Mouse (Mus musculus): ENCODE measurements around the gene Sox13.
"Not testable (repeated sequence)": the region's sequence is repeated elsewhere in the genome, so short reads cannot be mapped to it uniquely, and the experiment has no call there.

Gene Sox13

DNA sequence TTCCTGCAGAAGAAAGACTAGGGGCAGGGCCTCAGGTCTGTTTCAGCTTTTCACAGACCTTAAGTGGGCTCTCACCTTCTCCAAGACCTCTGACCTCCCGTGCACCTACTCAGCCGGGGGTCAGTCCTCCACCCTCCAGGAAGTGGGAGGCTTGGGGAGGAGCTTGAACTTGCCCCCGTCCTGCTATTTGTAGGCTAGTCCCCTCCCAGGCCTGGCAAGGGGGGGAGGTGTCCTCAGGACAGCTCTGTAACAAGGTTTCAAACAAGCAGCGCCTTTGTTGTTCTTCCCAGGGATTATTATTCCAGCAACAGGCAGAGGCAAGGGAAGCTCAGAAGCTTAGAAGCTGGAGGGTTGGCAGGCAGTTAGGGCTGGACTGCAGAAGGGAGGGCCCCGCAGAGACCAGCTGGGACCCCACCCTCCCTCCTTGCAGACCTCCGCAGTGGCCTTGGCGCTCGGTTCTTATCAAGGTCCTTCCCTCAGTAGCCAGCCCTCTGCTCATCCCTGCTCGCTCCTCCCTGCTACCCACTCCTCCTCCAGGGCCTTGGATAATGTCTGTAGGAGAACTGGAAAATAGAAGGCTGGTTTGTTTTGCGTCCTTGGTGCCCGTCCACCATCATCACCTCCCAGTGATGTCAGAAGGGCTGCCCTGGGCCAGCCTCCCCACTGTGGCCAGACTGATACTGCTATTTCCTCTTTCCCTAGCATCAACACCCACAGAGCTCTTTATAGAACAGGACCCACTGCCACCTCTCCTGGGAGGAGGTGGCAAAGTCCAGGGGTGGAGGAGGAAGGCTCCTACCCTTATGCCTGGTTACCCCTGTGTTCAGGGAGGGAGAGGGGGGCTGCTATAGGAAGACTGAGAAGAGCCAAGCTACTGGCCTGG, 56.3 kb downstream of the Sox13 start:
- no peak for DNase-seq (ENCODE audit: low spot score in 2 of 2)

DNA sequence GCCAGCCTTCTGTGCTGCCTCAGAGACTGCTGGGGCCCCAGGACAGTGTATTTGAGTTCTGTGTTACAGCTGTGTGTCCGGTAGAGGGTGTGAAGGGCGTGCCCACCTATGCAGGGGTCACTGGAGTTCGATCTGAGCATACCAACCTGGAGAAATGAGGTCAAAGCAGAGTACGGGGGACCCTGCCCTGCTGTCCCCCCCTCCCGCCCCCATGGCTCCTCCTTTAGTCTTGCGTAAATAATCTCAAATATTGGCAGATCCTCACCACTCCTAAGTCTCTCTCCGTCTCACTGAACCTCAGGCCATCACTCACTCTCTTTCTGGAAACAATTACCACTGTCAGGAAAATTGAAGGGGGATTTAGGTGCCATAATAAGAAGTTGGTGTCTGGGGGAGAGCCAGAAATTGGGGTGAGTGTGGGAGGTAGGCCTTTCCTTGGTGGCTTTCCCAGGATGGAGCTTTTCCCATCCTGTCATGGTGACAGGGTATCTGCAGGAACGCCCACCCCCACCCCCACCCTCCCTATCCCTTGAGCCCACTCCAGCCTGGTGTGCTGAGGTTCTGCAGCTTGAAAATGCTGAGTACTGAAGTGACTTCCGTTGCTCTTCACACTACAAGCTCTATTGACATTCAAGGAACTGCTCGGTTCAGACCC, 57.1 kb downstream of the Sox13 start:
- no peak for DNase-seq (ENCODE audit: low spot score in 2 of 2)

DNA sequence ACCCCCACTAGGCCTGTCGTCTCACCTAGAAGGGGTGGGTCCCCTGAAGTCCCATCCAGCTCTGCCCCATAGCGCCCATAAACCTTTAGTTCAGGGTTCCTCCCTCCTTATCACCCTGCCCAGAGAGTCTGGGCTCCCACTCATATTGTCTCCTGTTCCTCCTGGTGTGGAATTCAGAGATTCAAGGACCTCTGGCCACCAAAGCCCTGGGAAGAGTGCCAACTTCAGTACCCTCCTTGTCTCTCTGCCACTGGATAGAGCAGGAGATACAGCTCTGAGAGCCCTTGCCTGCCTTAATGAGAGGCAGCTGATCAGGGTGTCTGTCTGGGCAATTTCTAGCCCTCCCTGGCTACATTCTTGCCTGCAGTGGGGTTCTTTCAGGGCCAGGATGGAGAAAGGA, 59.3 kb downstream of the Sox13 start:
- no peak for DNase-seq (ENCODE audit: low spot score in 2 of 2)

DNA sequence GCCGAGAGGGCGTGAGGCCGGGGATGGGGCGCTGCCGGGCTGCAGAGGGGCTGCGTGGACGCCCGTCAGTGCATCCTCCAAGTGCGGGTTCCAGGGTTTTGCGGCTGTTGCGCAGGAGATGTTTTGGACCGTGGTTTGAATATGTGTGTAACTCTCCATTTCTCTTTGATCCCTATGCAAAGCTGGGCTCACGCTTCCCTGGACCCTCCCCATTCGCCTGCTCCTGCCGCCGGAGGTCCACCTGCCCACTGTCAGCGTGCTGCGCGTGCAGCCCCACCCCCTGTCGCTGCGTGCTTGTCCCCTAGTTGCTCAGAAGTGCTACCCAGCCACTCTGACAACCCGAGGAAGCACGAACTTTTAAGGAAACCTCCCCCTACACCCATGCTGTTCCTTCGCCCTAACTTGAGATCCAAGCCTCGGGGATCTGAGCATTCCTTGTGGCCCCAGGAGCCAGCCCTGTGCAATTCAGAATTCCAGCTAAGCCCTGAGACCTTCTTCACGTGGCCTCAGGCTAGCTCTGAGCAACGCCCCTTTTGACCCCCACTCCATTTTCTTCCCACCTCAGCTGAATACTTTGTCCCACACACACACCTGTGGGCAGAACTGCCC, 60.1 kb downstream of the Sox13 start:
- DNase-seq (ENCODE audit: low spot score in 2 of 2) = no peak

DNA sequence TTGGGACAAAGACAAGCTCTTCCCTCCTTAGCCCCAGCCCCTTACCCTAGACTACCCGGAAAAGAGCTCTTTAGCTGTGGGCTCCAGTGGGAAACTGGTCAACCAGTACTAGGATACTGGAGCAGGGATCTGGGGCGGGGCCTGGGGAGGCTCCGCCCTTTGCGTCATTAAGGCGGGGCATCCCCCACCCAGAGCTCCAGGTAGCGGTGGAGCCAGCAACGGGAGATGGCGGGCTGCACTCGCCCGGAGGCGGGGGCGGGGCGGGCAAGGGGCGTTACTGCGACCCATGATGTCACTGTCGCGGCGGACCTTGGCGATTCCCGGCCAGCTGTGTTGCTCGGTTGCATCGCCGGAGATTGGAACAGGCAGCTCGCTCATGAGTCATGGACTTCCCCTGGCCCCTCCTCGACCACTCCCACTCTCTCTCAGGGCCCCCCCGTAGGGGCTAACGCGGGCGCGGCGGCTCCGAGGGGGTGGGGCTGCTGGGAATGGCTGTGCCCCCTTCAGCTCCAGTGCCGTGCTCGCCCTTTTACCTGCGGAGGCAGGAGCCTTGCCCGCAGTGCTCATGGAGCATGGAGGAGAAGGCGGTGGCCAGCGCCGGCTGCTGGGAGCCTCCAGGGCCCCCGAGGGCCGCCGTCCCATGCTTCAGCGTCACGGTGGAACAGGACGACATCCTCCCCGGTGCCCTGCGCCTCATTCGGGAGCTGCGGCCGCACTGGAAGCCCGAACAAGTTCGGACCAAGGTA, 60.7 kb downstream of the Sox13 start, which contains the start of gene Etnk2:
TSS of gene Etnk2 (plus strand) at position 297 of the 746 bp plus-strand sequence.
- DNase-seq (ENCODE audit: low spot score in 2 of 2) = peak in 1 of 2 experiments; percentile 63

DNA sequence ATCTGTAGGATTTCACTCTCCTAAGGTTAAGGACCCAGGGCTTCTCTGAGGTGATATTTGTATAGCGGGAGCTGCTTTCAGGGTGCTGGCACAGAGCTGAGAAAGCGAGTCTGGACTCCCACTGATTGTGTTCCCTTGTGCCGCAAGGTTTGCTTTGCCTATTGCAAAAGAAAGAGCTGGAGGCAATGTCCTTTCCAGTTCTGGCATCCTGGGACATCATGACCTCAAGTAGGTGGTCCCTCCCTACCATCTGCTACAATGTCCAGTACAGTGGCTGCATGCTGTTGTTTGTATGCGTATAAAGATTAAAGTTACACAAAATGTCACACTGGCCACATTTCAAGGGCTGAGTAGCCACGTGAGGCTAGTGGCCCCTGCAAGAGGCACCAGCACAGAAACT, 62.1 kb downstream of the Sox13 start:
- DNase-seq (ENCODE audit: low spot score in 2 of 2) = no peak

DNA sequence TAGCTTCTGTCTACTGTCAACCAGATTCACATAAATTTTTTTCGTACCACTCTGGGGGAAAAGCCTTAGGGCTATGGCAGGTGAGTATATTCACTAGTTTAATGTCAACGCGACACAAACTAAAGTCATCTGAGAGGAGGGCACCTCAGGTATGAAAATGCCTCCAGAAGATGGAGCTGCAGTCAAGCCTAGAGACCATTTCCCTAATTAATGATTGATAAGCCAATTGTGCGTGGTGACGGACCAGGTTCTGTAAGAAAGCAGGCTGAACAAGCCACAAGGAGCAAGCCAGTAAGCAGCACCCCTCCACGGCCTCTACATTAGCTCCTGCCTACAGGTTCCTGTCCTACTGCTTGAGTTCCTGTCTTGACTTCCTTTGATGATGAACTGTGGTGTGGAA, 63.2 kb downstream of the Sox13 start:
- no peak for DNase-seq (ENCODE audit: low spot score in 2 of 2)

DNA sequence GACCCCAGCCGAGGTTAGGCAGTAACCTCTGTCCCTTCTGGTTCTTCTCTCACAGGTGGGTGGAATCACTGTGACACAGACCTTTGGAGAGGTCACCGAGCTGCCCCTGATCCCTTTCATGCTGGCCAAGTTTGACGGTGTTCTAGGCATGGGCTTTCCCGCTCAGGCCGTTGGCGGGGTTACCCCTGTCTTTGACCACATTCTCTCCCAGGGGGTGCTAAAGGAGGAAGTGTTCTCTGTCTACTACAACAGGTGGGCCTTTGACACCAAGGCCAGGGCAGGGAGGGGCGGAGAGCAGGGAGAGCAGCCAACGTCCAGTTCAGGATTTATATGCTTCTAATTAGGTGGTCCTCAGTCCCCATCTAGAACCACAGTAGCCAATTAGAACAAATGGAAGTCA, 67.8 kb downstream of the Sox13 start:
- DNase-seq (ENCODE audit: low spot score in 2 of 2) = peak in 1 of 2 experiments; percentile 51

DNA sequence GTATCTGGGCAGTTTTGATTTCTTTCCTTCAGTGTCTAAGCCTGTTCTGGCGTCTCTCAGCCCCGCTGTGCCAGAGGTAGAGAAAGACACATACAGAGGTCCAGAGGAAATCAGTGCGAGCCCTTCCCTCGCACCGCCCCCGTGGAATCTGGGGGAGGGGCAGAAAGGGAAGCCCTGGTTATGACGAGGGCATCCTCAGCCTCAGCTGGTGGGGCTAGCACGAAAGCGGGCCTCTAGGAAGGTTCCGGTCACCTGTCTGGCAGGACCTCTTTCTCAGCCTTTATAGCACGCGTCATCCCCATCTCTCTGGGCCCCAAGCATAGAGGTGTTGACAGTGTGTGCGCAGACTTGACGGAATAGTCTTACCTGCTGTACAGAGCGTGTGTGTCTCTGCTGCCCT, 68.3 kb downstream of the Sox13 start:
- no peak for DNase-seq (ENCODE audit: low spot score in 2 of 2)

DNA sequence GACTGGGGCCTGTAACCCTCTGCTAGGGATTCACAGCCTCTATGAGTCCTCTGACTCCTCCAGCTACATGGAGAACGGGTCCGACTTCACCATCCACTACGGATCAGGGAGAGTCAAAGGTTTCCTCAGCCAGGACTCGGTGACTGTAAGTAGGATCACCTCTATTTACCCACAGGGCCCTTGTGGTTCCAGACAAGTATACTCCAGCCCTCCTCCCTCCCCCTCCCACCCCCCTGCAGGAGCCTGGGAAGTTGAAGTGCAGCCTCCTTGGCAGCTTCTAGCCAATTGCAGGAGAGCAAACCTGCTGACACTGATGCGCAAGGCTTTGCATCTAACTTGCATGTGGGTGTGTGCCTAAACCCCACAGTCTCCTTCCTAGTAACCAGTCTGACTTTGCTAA, 68.7 kb downstream of the Sox13 start:
- DNase-seq (ENCODE audit: low spot score in 2 of 2) = no peak

DNA sequence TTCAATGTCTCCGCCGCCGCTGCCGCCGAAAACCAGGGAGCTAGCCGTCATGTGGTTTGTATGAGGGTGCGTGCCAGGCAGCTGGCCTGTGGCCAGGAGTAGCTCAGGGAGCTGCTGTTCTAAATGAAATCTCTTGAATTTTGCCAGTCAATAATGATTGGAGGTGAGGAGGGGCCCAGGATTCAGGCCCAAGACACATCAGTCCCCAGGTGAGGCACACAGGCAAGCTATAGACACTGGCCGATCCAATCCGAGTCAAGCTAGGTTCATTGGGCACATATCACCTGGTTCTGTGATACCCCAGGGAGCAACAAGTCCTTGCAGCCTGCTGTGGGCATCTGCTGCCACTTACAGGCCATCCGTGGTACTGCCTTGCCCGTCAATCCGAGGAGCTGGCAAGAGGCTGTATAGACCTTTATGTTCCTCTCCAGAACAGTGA, 70.8 kb downstream of the Sox13 start:
- DNase-seq (ENCODE audit: low spot score in 2 of 2) = peak; percentile 62 to 82

DNA sequence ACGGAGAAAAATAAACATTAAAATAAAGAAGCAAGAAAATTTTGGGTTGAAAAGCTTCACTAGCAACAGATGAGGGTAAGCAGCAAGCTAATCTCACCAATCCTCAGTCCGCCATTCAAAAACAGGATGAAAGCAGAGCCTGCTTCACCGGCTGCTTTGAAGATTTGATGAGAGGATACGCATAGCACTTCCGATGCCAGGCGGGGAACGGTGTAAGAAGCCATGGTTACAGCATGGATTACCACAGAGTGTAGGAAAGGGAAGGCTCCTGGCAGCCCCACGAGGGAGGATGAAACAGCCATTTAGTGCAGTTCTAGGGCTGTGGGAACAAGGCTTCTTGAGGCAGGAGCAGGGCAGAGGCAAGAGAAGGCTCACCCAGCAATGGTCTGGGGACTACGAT, 72.4 kb downstream of the Sox13 start:
- DNase-seq (ENCODE audit: low spot score in 2 of 2) = no peak

DNA sequence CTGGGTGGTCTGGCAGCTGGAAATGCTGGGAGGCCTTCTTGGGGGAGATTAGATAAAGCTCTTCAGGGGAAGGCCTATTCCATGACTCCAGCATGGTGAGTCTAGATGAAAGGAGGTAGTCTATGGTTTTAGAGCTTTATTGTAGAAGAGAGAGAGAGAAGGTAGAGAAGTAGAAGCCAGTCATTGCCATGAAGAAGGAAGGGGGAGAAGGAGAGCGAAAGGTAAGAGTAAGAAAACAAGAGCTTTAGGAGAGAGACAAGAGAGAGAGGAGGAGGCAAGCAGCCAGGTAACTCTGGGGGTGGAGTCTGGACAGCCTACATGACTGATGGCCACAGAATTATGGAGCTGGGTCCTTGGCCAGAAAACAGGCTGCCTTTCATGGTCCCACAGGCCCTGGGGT, 74.0 kb downstream of the Sox13 start, which contains the start of gene Ren1:
TSS of gene Ren1 (plus strand) at position 301 of the 400 bp plus-strand sequence.
- no peak for DNase-seq (ENCODE audit: low spot score in 2 of 2)

DNA sequence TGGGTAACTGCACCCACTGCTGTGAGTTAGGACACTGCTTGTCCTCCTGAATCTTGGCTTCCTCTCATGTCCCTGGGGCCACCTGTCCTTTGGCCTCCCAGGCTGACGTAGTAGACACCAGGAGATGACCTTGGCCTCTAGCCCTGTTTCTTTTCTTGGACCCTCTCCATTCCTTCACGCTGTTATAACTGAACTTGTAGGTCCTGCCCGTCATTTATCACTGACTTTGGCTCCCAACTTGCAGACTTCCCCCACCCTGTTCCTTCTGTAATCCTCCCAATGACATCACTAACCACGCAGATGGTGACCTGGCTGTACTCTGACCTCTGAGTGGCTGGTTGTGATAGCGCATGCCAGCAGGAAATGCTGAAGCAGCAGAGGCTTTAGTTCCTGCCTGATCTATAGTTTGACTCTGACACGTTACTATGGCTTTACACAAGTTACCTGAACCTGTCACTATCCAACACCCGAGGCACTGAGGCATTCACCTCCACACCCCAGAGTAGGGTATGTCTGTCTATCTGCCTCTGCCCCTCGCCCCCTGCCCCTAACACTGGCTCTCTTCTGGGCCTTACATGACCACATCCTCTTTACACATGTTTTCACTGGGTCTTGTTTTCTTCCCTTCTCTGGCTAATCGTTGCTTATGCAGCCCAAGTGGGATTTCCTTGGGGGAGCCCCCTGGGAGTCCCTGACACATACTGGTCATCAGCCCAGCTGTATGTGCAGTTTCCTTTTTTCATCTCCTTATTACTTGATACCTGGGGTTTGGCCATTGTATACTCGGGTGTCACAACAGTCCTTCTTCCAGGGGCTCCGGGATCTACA, 76.3 kb downstream of the Sox13 start:
- peak in 1 of 2 experiments; percentile 34 for DNase-seq (ENCODE audit: low spot score in 2 of 2)

DNA sequence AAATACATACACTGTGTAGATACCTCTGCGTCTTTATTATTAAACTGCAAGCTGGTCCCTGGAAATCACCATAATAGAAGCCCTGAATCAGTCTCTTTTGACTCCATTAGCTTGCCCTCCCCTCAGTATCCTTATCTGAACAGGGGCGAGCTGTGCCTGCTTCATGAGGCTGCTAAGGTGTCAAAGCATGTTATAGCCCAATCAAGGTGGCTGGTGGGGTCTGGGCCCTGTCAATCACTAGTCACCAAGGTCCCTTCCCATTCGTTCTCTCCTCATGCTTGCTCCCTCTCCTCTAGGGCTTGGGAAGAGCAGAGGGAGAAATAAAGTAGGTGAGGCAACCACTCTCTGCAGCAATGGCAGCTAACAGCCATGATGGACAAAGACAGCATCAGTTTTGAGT, 77.0 kb downstream of the Sox13 start:
- no peak for DNase-seq (ENCODE audit: low spot score in 2 of 2)

DNA sequence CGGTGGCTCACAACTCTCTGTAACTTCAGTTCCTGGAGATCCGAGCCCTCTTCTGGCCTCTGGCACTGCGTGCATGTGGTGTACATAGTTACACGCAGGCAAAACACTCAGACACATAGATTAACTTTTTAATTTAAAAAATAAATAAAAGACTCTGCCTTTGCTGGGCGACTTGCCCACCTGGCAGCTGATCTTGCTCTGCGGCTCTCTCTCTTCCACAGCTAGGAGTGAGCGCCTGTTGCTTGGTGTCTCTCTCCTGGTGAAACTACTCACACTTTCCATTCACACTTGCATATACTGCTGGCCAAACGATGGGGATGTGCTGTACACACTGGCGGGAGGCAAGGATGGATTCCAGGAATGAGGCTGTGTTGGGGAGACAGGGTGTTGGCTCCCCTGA, 77.6 kb downstream of the Sox13 start:
- DNase-seq (ENCODE audit: low spot score in 2 of 2) = no peak

DNA sequence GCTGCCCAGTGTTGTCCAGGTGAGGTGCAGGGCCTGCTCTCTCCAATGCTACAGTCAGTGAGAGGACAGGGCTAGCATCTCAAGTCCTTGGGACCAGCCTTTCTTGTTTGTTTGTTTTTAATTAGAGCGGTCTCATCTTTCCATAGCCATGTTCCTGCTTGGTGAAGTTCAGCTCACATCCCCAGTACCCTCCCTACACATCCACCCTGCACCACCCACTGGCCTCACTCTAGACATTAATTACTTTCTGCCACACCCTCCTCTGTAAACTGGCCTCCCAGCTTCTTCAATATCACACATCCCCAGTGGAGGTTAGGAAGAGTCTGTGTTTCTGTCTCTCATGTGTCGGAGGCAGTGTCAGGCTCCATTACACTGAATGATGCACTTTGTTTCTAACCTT, 79.8 kb downstream of the Sox13 start:
- no peak for DNase-seq (ENCODE audit: low spot score in 2 of 2)

DNA sequence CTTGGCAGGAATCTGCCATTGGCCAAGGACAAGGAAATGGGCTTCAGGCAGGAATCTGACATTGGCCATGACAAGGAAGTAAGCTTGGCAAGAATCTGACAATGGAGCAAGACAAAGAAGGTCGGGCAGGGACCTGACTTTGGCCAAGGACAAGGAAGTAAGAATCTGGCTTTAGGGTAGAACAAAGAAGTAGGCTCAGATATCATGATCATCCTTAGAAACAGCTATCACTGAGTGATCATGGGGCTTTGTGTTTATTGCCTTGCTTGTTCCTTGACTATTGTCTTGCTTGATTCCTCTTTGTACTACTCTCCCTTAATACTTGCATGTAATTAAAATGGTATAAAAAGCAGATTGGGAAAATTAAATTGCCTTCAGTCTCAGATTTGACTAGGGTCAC, 83.8 kb downstream of the Sox13 start:
- not testable (repeated sequence) for DNase-seq (ENCODE audit: low spot score in 2 of 2)

DNA sequence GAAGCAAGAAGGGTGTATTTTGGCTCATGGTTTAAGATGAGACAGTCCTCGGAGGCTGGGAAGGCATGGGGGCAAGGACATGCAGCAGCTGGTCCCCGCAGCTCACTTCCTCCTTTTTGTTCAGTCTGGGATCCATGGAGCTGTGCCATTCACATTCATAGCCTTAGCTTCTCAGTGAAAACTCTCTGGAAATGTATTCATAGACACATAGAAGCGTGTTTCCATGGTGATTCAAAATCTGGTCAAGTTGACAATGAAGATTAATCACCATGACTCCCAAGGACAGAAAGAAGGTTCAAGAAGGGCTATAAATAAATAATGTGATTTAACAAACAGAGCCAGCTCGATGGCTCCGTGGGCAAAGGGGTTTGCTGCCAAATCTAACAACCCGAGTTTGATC, 90.2 kb downstream of the Sox13 start:
- DNase-seq (ENCODE audit: low spot score in 2 of 2) = no peak

DNA sequence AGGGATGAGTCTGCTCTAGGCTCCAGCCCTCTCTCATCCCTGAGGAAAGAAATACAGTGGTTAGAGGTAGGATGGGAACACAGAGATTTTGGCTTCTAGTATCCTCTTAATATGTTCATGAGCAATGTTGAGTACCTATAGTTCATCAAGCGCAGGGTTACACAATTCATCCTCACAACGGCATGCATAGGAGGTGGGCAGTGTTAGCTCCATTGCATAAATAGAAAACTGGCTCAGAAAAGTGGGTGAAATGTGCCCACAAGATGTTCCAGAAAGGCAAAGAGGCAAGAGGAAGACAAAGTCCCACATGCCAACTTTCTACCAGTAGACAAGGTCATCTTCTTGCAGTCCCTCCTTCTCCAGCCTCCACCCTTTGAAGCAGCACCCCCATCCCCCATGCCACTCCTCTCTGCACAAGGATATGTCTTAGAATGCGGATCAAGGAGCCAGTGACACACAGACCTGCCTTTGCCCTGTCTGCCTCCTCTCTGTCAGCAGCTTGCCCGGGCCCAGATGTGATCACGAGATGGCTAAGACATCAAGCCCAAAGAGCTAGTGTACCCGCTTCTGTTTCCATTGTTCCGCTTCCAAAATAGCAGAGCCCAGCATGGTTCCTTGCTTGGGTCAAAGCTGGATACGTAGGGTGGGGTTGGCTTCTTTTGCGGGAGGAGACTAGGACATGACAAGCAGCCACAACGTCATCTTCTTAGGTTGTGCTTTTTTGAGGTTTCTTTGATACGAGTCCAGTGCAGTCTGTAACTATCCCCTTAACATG, 91.3 kb downstream of the Sox13 start:
- DNase-seq (ENCODE audit: low spot score in 2 of 2) = no peak
